Mouse (Mus musculus) c-Kit-positive CD71-positive TER-119-negative erythroid progenitor cells, embryonic 14.5 days (primary cell): ENCODE measurements around the gene Vmn1r178.
"Not testable (repeated sequence)": the region's sequence is repeated elsewhere in the genome, so short reads cannot be mapped to it uniquely, and the experiment has no call there.

ENCODE experiments used
- DNase-seq: peaks from one replicate; pipeline ENCODE4 v3.0.0-alpha.2; 2013; ENCODE audit warnings: low read depth

Gene Vmn1r178

GRCm38 (mm10) chr7:23891709-23892108, at the start of gene Vmn1r178:
Gene Vmn1r178 (plus strand): TSS chr7:23892009.
- DNase-seq = no peak

GRCm38 (mm10) chr7:23866349-23866748, 25.5 kb upstream of the Vmn1r178 start, which contains the start of gene Vmn1r177:
Gene Vmn1r177 (minus strand): TSS chr7:23866449.
- DNase-seq = not testable (repeated sequence)

GRCm38 (mm10) chr7:23876918-23877317, 14.9 kb upstream of the Vmn1r178 start:
- DNase-seq = not testable (repeated sequence)

- DNase-seq = no peak
Measured at GRCm38 (mm10) chr7:23926678-23927077, 34.9 kb downstream of the Vmn1r178 start, which contains the start of gene Vmn1r179. Gene Vmn1r179 (plus strand): TSS chr7:23926978.
